Comparison of ENCODE assay signal across 11 mouse cellular contexts in genomic region chr2:94240411-94240810, GRCm38 (mm10).
A peak's percentile ranks its signal among the peaks of the same experiment; 100 is the strongest.
DNase-seq lines count a peak whose midpoint lies in the region; ATAC-seq lines count a peak whose summit lies in the region.
"Had no signal": no experiment of that assay in that cellular context is flagged by ENCODE, and none has a peak within 500 bp of the region (broad histone marks: within the 10 kb centered on the region; RNA-seq: fewer than 3 reads in every experiment).

No protein-coding gene starts in this region.

- H3K27me3 ChIP-seq in heart, embryonic 13.5 days (replicated peaks): peaks cover 96% of the 10 kb centered on the region
- peaks cover 75% of the 10 kb centered on the region for H3K27me3 ChIP-seq in forebrain, embryonic 13.5 days
- H3K27me3 ChIP-seq in midbrain, embryonic 11.5 days (ENCODE audit: control insufficient read depth, insufficient read depth, low read length): peaks cover 74% of the 10 kb centered on the region

- peaks cover 43% of the 10 kb centered on the region for H3K4me1 ChIP-seq in heart, embryonic 13.5 days
- peaks cover 52% of the 10 kb centered on the region for H3K4me1 ChIP-seq in forebrain, embryonic 13.5 days
- H3K4me1 ChIP-seq in midbrain, embryonic 11.5 days (ENCODE audit: control insufficient read depth, insufficient read depth, low read length): peaks cover 19% of the 10 kb centered on the region

- H3K36me3 ChIP-seq in heart, embryonic 13.5 days: no peaks in the 10 kb centered on the region
- H3K36me3 ChIP-seq in forebrain, embryonic 13.5 days (ENCODE audit: poor library complexity, severe bottlenecking): no peaks in the 10 kb centered on the region
- no peaks in the 10 kb centered on the region for H3K36me3 ChIP-seq in midbrain, embryonic 11.5 days (ENCODE audit: control insufficient read depth, insufficient read depth, low read length)

- H3K9me3 ChIP-seq in heart, embryonic 13.5 days: no peaks in the 10 kb centered on the region
- H3K9me3 ChIP-seq in forebrain, embryonic 13.5 days (replicated peaks): no peaks in the 10 kb centered on the region
- H3K9me3 ChIP-seq in midbrain, embryonic 11.5 days (ENCODE audit: control insufficient read depth, low read length): no peaks in the 10 kb centered on the region

- H3K4me2 ChIP-seq in heart, embryonic 13.5 days: peak overlapping the region; percentile 79
- H3K4me2 ChIP-seq in forebrain, embryonic 13.5 days: peak overlapping the region; percentile 87
- H3K4me2 ChIP-seq in midbrain, embryonic 11.5 days: peak overlapping the region; percentile 74

- intact Hi-C loops in gastrocnemius, postnatal 14 days (cut with DNase I; ENCODE audit: low total_unique reads): no loop called here

- peak overlapping the region; percentile 54 for H3K4me3 ChIP-seq in heart, embryonic 13.5 days
- H3K4me3 ChIP-seq in forebrain, embryonic 13.5 days: peak overlapping the region; percentile 48
- H3K4me3 ChIP-seq in midbrain, embryonic 11.5 days (ENCODE audit: low read depth, low read length): peak overlapping the region; percentile 37; the same call in 1 of the 2 replicates
- H3K4me3 ChIP-seq: erythroblast, embryonic 14.5 days had no signal

- no peak for DNase-seq in heart, adult 9 months (ENCODE audit: low spot score in 2 of 2)
- DNase-seq in brain, adult 2 months (ENCODE audit: low read depth, low spot score): peak; percentile 20
- DNase-seq in midbrain, embryonic 11.5 days (ENCODE audit: low spot score, missing footprints): peak; percentile 93
- DNase-seq in gastrocnemius, postnatal 14 days: no peak
- DNase-seq in ovary, postnatal 36 days (ENCODE audit: low spot score): no peak
- DNase-seq in lung, postnatal 10 days: no peak
- DNase-seq: adrenal gland, postnatal 14 days; lung, adult 18-20 months had no signal

- no peak overlapping the region for H3K27ac ChIP-seq in heart, embryonic 13.5 days (replicated peaks)
- H3K27ac ChIP-seq in forebrain, embryonic 13.5 days: no peak overlapping the region
- no peak overlapping the region for H3K27ac ChIP-seq in midbrain, embryonic 11.5 days (ENCODE audit: low read depth, low read length)

- ATAC-seq in heart, embryonic 13.5 days (ENCODE audit: extremely low read depth, insufficient number of reproducible peaks, low FRiP score, low TSS enrichment): no peak
- ATAC-seq in forebrain, embryonic 13.5 days: no peak
- no peak for ATAC-seq in midbrain, embryonic 11.5 days (ENCODE audit: low FRiP score)

- 0 out of 2 replicates have a peak overlapping the region, but pooled peaks have one; percentile 14 for H3K9ac ChIP-seq in heart, embryonic 13.5 days
- no peak overlapping the region for H3K9ac ChIP-seq in forebrain, embryonic 13.5 days
- no peak overlapping the region for H3K9ac ChIP-seq in midbrain, embryonic 11.5 days (ENCODE audit: low read length)

- WGBS in heart, embryonic 13.5 days: 2% methylated on average over 17 of the region's 17 CpGs
- 3% methylated on average over 17 of the region's 17 CpGs for WGBS in forebrain, embryonic 13.5 days
- WGBS in midbrain, embryonic 11.5 days: 1% methylated on average over 17 of the region's 17 CpGs

Comparison
In these comparisons a context has a peak if more than half of its experiments do, and no peak if none do; other contexts are left out.
1. DNase-seq: peak in brain, adult 2 months (single experiment) and midbrain, embryonic 11.5 days (single experiment); none in heart, adult 9 months (0 of 2), gastrocnemius, postnatal 14 days (single experiment), ovary, postnatal 36 days (single experiment) and lung, postnatal 10 days (single experiment).
2. Peak in every context shown above with its lines, with median percentiles within 50 percentile points of each other: H3K4me2 ChIP-seq and H3K4me3 ChIP-seq.